Mouse (Mus musculus) heart, postnatal 4 days (tissue): ENCODE results near the gene Elmo1. TPM values are rescaled to one million over a fixed set of nuclear protein-coding genes. Genes with fewer than 3 reads are reported as not detected.
A peak's percentile ranks its signal among the peaks of the same experiment; 100 is the strongest.

ENCODE experiments used
- DNase-seq: peaks from one replicate; pipeline ENCODE4 v3.0.0; 2021
- total RNA-seq, 2 experiments: library from RNA; stranded (reverse); gene quantifications; 2 replicates each; pipeline ENCODE4 v1.2.3; 2021

Elmo1 gene
- total RNA-seq, 2 experiments from 2014 or later = 21.1 to 22.4 TPM

GRCm38 (mm10) chr13:20208867-20209266, 118.5 kb downstream of the Elmo1 start:
- DNase-seq = no peak

GRCm38 (mm10) chr13:20211780-20212179, 121.4 kb downstream of the Elmo1 start:
- no peak for DNase-seq

GRCm38 (mm10) chr13:20212665-20213064, 122.3 kb downstream of the Elmo1 start:
- no peak for DNase-seq

- DNase-seq = no peak
Observed at GRCm38 (mm10) chr13:20213861-20214260, 123.5 kb downstream of the Elmo1 start.

GRCm38 (mm10) chr13:20217453-20218090, 127.2 kb downstream of the Elmo1 start:
- DNase-seq = no peak

GRCm38 (mm10) chr13:20218126-20218525, 127.7 kb downstream of the Elmo1 start:
- DNase-seq = no peak

GRCm38 (mm10) chr13:20220414-20220813, 130.0 kb downstream of the Elmo1 start:
- no peak for DNase-seq

- DNase-seq = no peak
Observed at GRCm38 (mm10) chr13:20227923-20228705, 137.7 kb downstream of the Elmo1 start.

- DNase-seq = peak; percentile 72
Observed at GRCm38 (mm10) chr13:20231837-20232728, 141.7 kb downstream of the Elmo1 start.

GRCm38 (mm10) chr13:20233707-20234106, 143.3 kb downstream of the Elmo1 start:
- no peak for DNase-seq

- no peak for DNase-seq
Observed at GRCm38 (mm10) chr13:20237615-20238014, 147.2 kb downstream of the Elmo1 start.

- no peak for DNase-seq
Observed at GRCm38 (mm10) chr13:20238146-20238545, 147.8 kb downstream of the Elmo1 start.

- no peak for DNase-seq
Observed at GRCm38 (mm10) chr13:20238743-20239142, 148.3 kb downstream of the Elmo1 start.

GRCm38 (mm10) chr13:20250069-20250668, 159.8 kb downstream of the Elmo1 start:
- no peak for DNase-seq

GRCm38 (mm10) chr13:20254911-20255310, 164.5 kb downstream of the Elmo1 start:
- peak; percentile 22 for DNase-seq

- DNase-seq = peak; percentile 58
Observed at GRCm38 (mm10) chr13:20255380-20255779, 165.0 kb downstream of the Elmo1 start.

- DNase-seq = no peak
Observed at GRCm38 (mm10) chr13:20256613-20257012, 166.2 kb downstream of the Elmo1 start.

- peak; percentile 11 for DNase-seq
Observed at GRCm38 (mm10) chr13:20257562-20258525, 167.4 kb downstream of the Elmo1 start.

- no peak for DNase-seq
Observed at GRCm38 (mm10) chr13:20263173-20263572, 172.8 kb downstream of the Elmo1 start.

GRCm38 (mm10) chr13:20270148-20270547, 179.8 kb downstream of the Elmo1 start:
- no peak for DNase-seq

- DNase-seq = no peak
Observed at GRCm38 (mm10) chr13:20271799-20272198, 181.4 kb downstream of the Elmo1 start.
